Mouse (Mus musculus) myocyte (in vitro differentiated cells): Measurements from ENCODE around the gene Plekhh3. TPM values are rescaled to one million over a fixed set of nuclear protein-coding genes. Genes with fewer than 3 reads are reported as not detected.

Experiments
- H3K27me3 ChIP-seq: one replicate; pipeline ENCODE4 v1.6.1; 2011; ENCODE audit not compliant: control insufficient read depth, insufficient read depth, insufficient read length
- H3K36me3 ChIP-seq: one replicate; pipeline ENCODE4 v1.6.1; 2011; ENCODE audit not compliant: control insufficient read depth, insufficient read depth
- H3K4me2 ChIP-seq: one replicate; pipeline ENCODE4 v1.6.1; 2011; ENCODE audit warnings: low read depth, control low read depth
- H3K4me3 ChIP-seq: one replicate; pipeline ENCODE4 v1.5.1; 2011; ENCODE audit warnings: mild to moderate bottlenecking, control low read depth, moderate library complexity
- H3K79me2 ChIP-seq: one replicate; pipeline ENCODE4 v1.6.1; 2011; ENCODE audit not compliant: control insufficient read depth, insufficient read depth
- H3ac ChIP-seq: one replicate; pipeline ENCODE4 v1.6.1; 2011; ENCODE audit not compliant: control insufficient read depth, insufficient read length
- CEBPB ChIP-seq: IDR thresholded peaks from 2 replicates; pipeline ENCODE4 v1.6.1; 2011; ENCODE audit warnings: mild to moderate bottlenecking, moderate library complexity; ENCODE audit not compliant: poor library complexity, insufficient read depth, severe bottlenecking
- E2F4 ChIP-seq: IDR thresholded peaks from one replicate; pipeline ENCODE4 v1.6.1; 2011; ENCODE audit warnings: mild to moderate bottlenecking, control low read depth, moderate library complexity; ENCODE audit not compliant: insufficient read depth
- MAX ChIP-seq: IDR thresholded peaks from one replicate; pipeline ENCODE4 v1.6.1; 2011; ENCODE audit warnings: low read depth, mild to moderate bottlenecking, control low read depth
- MYOD1 ChIP-seq, 3 experiments: IDR thresholded peaks; one replicate each; pipeline ENCODE4 v1.6.1; 2011; ENCODE audit warnings: control low read depth in 2 of 3, low read depth in 2 of 3, mild to moderate bottlenecking in 2 of 3, moderate library complexity in 1 of 3; ENCODE audit not compliant: insufficient read length in 2 of 3, control insufficient read depth in 1 of 3
- MYOG ChIP-seq, 3 experiments: IDR thresholded peaks; one replicate each; pipeline ENCODE4 v1.6.1; 2011; ENCODE audit warnings: control low read depth in 2 of 3, low read depth in 2 of 3, mild to moderate bottlenecking in 2 of 3; ENCODE audit not compliant: insufficient read length in 2 of 3, control insufficient read depth in 1 of 3, insufficient read depth in 1 of 3
- POLR2A ChIP-seq: IDR thresholded peaks from one replicate; pipeline ENCODE4 v1.6.1; 2011; ENCODE audit warnings: low read depth, mild to moderate bottlenecking, control low read depth, moderate library complexity; ENCODE audit not compliant: insufficient read length
- POLR2AphosphoS2 ChIP-seq: IDR thresholded peaks from one replicate; pipeline ENCODE4 v1.6.1; 2011; ENCODE audit warnings: low read depth, control low read depth; ENCODE audit not compliant: insufficient read length
- REST ChIP-seq: IDR thresholded peaks from one replicate; pipeline ENCODE4 v1.6.1; 2011; ENCODE audit warnings: mild to moderate bottlenecking, control low read depth, moderate library complexity; ENCODE audit not compliant: insufficient read depth, insufficient read length
- SRF ChIP-seq: IDR thresholded peaks from one replicate; pipeline ENCODE4 v1.6.1; 2011; ENCODE audit warnings: low read depth; ENCODE audit not compliant: control insufficient read depth, insufficient read length
- TCF12 ChIP-seq: IDR thresholded peaks from one replicate; pipeline ENCODE4 v1.6.1; 2011; ENCODE audit warnings: mild to moderate bottlenecking, control low read depth; ENCODE audit not compliant: poor library complexity, insufficient read depth, severe bottlenecking
- TCF3 ChIP-seq: IDR thresholded peaks from one replicate; pipeline ENCODE4 v1.6.1; 2011; ENCODE audit warnings: low read depth, control low read depth; ENCODE audit not compliant: insufficient read length
- USF1 ChIP-seq: IDR thresholded peaks from one replicate; pipeline ENCODE4 v1.6.1; 2011; ENCODE audit warnings: low read depth, mild to moderate bottlenecking, control low read depth, moderate library complexity
- polyA plus RNA-seq: library from polyadenylated mRNA; unstranded; fragments of >200 nt; fragmentation: generic; extraction: Trizol; gene quantifications from one replicate; pipeline ENCODE4 v1.2.1, GENCODE M21; 2012; ENCODE audit warnings: missing spikeins

Gene Plekhh3
- polyA plus RNA-seq, 1 experiment = 53.6 TPM

- Histone ChIP-seq H3K4me3 (no peak overlapping the region), H3K79me2 (no peaks in the 10 kb centered on the region), H3ac (no peak overlapping the region), H3K27me3 (no peaks in the 10 kb centered on the region), H3K36me3 (no peaks in the 10 kb centered on the region), H3K4me2 (no peak overlapping the region)
- TF ChIP-seq POLR2AphosphoS2 (no peak), MAX (no peak), SRF (no peak), TCF12 (no peak), USF1 (no peak), MYOG (IDR thresholded peaks at IDR 0.05; ENCODE audit: control insufficient read depth in 1 of 3, insufficient read depth in 1 of 3, insufficient read length in 2 of 3, low read depth in 2 of 3) (no peak), POLR2A (no peak), MYOD1 (IDR thresholded peaks at IDR 0.05; ENCODE audit: control insufficient read depth in 1 of 3, insufficient read length in 2 of 3, low read depth in 2 of 3) (no peak), E2F4 (no peak), REST (no peak), CEBPB (no peak)
Measured at GRCm38 (mm10) chr11:101187541-101187940, 16.4 kb upstream of the Plekhh3 start.

DNA sequence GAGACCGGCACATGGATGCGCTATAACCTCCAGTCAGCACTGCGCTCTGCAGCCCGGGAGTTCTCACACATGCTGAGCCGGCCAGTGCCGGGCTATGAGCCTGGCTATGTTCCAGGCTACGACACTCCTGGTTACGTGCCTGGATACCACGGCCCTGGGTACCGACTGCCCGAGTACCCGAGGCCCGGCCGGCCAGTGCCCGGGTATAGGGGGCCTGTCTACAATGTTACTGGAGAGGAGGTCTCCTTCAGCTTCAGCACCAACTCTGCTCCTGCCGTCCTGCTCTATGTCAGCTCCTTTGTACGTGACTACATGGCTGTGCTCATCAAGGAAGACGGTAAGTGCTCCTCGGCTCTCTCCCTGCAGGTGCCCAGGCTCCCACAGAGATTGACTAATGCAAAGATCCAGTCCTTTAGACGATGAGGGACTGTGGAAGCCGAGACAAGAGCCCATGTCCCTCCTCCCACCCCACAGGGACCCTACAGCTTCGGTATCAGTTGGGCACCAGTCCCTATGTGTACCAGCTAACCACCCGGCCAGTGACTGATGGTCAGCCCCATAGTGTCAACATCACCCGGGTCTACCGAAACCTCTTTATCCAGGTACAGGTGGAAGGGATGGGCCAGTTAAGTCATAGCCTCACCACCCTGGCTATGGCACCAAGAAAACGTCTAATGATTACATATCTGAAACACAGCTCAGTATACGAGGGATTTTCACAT, 15.5 kb upstream of the Plekhh3 start:
- Histone ChIP-seq H3K4me2 (no peak overlapping the region), H3K27me3 (no peaks in the 10 kb centered on the region), H3ac (no peak overlapping the region), H3K4me3 (no peak overlapping the region), H3K79me2 (no peaks in the 10 kb centered on the region), H3K36me3 (no peaks in the 10 kb centered on the region)
- no peak for TF ChIP-seq MYOG (IDR thresholded peaks at IDR 0.05; ENCODE audit: control insufficient read depth in 1 of 3, insufficient read depth in 1 of 3, insufficient read length in 2 of 3, low read depth in 2 of 3)
- no peak for TF ChIP-seq SRF
- no peak for TF ChIP-seq MYOD1 (IDR thresholded peaks at IDR 0.05; ENCODE audit: control insufficient read depth in 1 of 3, insufficient read length in 2 of 3, low read depth in 2 of 3)
- no peak for TF ChIP-seq POLR2A
- TF ChIP-seq MAX = no peak
- no peak for TF ChIP-seq TCF12
- TF ChIP-seq POLR2AphosphoS2 = no peak
- no peak for TF ChIP-seq REST
- TF ChIP-seq USF1 = no peak
- TF ChIP-seq E2F4 = no peak
- TF ChIP-seq TCF3 = no peak
- TF ChIP-seq CEBPB = no peak

DNA sequence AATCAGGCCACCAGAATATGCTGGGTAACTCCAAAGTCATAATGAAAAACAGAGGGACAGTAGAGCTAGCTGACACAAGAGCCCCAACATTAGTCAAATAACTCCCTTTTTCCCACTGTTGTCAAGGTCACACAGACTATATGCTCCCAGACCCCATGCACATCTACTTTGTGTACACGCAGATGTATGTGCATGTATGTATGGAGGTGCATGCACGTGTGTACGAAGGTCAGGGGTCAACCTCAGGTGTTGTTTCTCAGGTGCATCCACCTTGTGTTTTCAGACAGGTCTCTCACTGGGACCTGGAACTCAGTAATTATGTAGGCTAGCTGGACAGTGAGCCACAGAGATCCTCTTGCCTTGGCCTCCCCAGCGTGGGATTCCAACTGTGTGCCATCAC, 14.3 kb upstream of the Plekhh3 start:
- H3K4me3 ChIP-seq = no peak overlapping the region
- no peaks in the 10 kb centered on the region for H3K27me3 ChIP-seq
- H3ac ChIP-seq = no peak overlapping the region
- H3K36me3 ChIP-seq = no peaks in the 10 kb centered on the region
- TF ChIP-seq USF1 (no peak), POLR2A (no peak), TCF12 (no peak), REST (no peak), TCF3 (no peak), E2F4 (no peak), MYOG (IDR thresholded peaks at IDR 0.05; ENCODE audit: control insufficient read depth in 1 of 3, insufficient read depth in 1 of 3, insufficient read length in 2 of 3, low read depth in 2 of 3) (no peak)
- no peaks in the 10 kb centered on the region for H3K79me2 ChIP-seq
- no peak overlapping the region for H3K4me2 ChIP-seq

GRCm38 (mm10) chr11:101184984-101185383, 13.8 kb upstream of the Plekhh3 start:
- TF ChIP-seq SRF (no peak), MYOD1 (IDR thresholded peaks at IDR 0.05; ENCODE audit: control insufficient read depth in 1 of 3, insufficient read length in 2 of 3, low read depth in 2 of 3) (no peak), POLR2AphosphoS2 (no peak), REST (no peak), USF1 (no peak), CEBPB (no peak), TCF12 (no peak), TCF3 (no peak), MYOG (IDR thresholded peaks at IDR 0.05; ENCODE audit: control insufficient read depth in 1 of 3, insufficient read depth in 1 of 3, insufficient read length in 2 of 3, low read depth in 2 of 3) (no peak), E2F4 (no peak), MAX (no peak), POLR2A (no peak)
- H3K27me3 ChIP-seq = no peaks in the 10 kb centered on the region
- H3K4me2 ChIP-seq = no peak overlapping the region
- H3K79me2 ChIP-seq = no peaks in the 10 kb centered on the region
- H3K4me3 ChIP-seq = no peak overlapping the region
- H3ac ChIP-seq = no peak overlapping the region
- H3K36me3 ChIP-seq = no peaks in the 10 kb centered on the region
